In the genomic region with DNA sequence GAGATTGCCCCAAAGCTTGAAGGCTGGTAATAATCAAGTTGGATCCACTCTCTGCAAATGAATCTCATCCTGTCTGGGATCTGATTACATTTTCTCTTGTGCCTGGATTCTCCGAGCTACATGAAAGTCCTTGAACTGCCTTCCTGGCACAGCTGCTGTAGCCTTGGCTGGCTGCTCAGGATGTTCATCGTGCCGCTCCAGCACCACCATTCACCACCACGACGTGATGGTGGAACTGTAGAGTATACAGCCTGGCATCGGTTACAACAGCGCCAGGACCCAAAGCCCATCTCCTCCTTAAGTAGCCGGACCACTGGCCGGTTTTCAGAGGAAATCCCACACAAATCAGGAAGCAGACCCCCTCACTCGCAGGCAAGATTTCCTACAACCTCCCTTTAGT, we compare ENCODE assay signal across 12 mouse cellular contexts. TPM values are rescaled to one million over a fixed set of nuclear protein-coding genes. Genes with fewer than 3 reads are reported as not detected.
DNase-seq lines count a peak whose midpoint lies in the region; ATAC-seq and TF ChIP-seq lines count a peak whose summit lies in the region.
"Had no signal": no experiment of that assay in that cellular context is flagged by ENCODE, and none has a peak within 500 bp of the region (broad histone marks: within the 10 kb centered on the region; RNA-seq: fewer than 3 reads in every experiment).

No protein-coding gene starts in this region.

- no peak for TF ChIP-seq CTCF in heart, postnatal 0 days (IDR thresholded peaks at IDR 0.05; ENCODE audit: low read depth)
- TF ChIP-seq CTCF in stomach, postnatal 0 days (IDR thresholded peaks at IDR 0.05; ENCODE audit: low read depth), result no peak
- no peak for TF ChIP-seq CTCF in midbrain, postnatal 0 days (IDR thresholded peaks at IDR 0.05)

- WGBS in heart, postnatal 0 days, result 63% methylated on average over 10 of the region's 10 CpGs
- WGBS in stomach, postnatal 0 days, result 61% methylated on average over 10 of the region's 10 CpGs
- 67% methylated on average over 10 of the region's 10 CpGs for WGBS in midbrain, postnatal 0 days

- intact Hi-C loops in gastrocnemius, postnatal 14 days (cut with DNase I; ENCODE audit: low total_unique reads), result loop anchor here (5.0 kb wide), 1 partner anchor 41 kb away; no protein-coding TSS in a partner anchor

- no peaks in the 10 kb centered on the region for H3K9me3 ChIP-seq in heart, postnatal 0 days (replicated peaks; ENCODE audit: control insufficient read depth, low read length)
- no peaks in the 10 kb centered on the region for H3K9me3 ChIP-seq in stomach, postnatal 0 days (ENCODE audit: control insufficient read depth, low read length)
- no peaks in the 10 kb centered on the region for H3K9me3 ChIP-seq in midbrain, postnatal 0 days (ENCODE audit: low read length)
- H3K9me3 ChIP-seq: forebrain, embryonic 13.5 days; midbrain, embryonic 15.5 days had no signal

- H3K27ac ChIP-seq in heart, postnatal 0 days (ENCODE audit: low read depth), result peak overlapping the region; percentile 83
- peak overlapping the region; percentile 88 for H3K27ac ChIP-seq in stomach, postnatal 0 days (replicated peaks)
- no peak overlapping the region for H3K27ac ChIP-seq in midbrain, postnatal 0 days (ENCODE audit: low read depth, low read length)
- H3K27ac ChIP-seq: forebrain, embryonic 13.5 days; midbrain, embryonic 15.5 days had no signal

- H3K4me2 ChIP-seq in heart, postnatal 0 days (ENCODE audit: low read depth, low read length), result no peak overlapping the region
- H3K4me2 ChIP-seq in stomach, postnatal 0 days (replicated peaks; ENCODE audit: low read depth), result no peak overlapping the region
- H3K4me2 ChIP-seq in midbrain, postnatal 0 days (ENCODE audit: low read depth, low read length, poor library complexity, severe bottlenecking), result no peak overlapping the region
- H3K4me2 ChIP-seq: forebrain, embryonic 13.5 days; midbrain, embryonic 15.5 days had no signal

- DNase-seq in gastrocnemius, postnatal 10 days, result peak; percentile 41
- no peak for DNase-seq in gastrocnemius, postnatal 14 days
- DNase-seq in right cerebral cortex, adult 18-20 months, result peak; percentile 43
- no peak for DNase-seq in right cerebral cortex, adult 2 months (ENCODE audit: low spot score in 2 of 2)
- DNase-seq in heart, postnatal 0 days (ENCODE audit: low spot score), result no peak
- no peak for DNase-seq in stomach, postnatal 0 days (ENCODE audit: low spot score)
- no peak for DNase-seq in midbrain, postnatal 0 days (ENCODE audit: low spot score)
- DNase-seq: thymus, postnatal 4 days had no signal

- H3K9ac ChIP-seq in heart, postnatal 0 days (replicated peaks; ENCODE audit: low read depth, low read length), result no peak overlapping the region
- H3K9ac ChIP-seq in stomach, postnatal 0 days (ENCODE audit: low read length), result no peak overlapping the region
- H3K9ac ChIP-seq in midbrain, postnatal 0 days (replicated peaks; ENCODE audit: low read length, poor library complexity, severe bottlenecking), result no peak overlapping the region
- H3K9ac ChIP-seq: forebrain, embryonic 13.5 days; liver, postnatal 0 days; midbrain, embryonic 15.5 days had no signal

- no peaks in the 10 kb centered on the region for H3K36me3 ChIP-seq in heart, postnatal 0 days (replicated peaks; ENCODE audit: control insufficient read depth, insufficient read depth, low read length)
- no peaks in the 10 kb centered on the region for H3K36me3 ChIP-seq in stomach, postnatal 0 days (ENCODE audit: control insufficient read depth, insufficient read depth, low read length)
- H3K36me3 ChIP-seq in midbrain, postnatal 0 days (ENCODE audit: insufficient read depth, low read length), result peaks cover 2% of the 10 kb centered on the region; the same call in 1 of the 2 replicates
- H3K36me3 ChIP-seq: midbrain, embryonic 15.5 days had no signal

- no peak for TF ChIP-seq EP300 in heart, postnatal 0 days (IDR thresholded peaks at IDR 0.05; ENCODE audit: low read depth)
- TF ChIP-seq EP300 in stomach, postnatal 0 days (optimal IDR thresholded peaks at IDR 0.05), result no peak

- ATAC-seq in heart, postnatal 0 days (ENCODE audit: insufficient read depth, low read depth), result no peak
- no peak for ATAC-seq in stomach, postnatal 0 days (ENCODE audit: low FRiP score, low TSS enrichment)
- no peak for ATAC-seq in midbrain, postnatal 0 days (ENCODE audit: low FRiP score)
- ATAC-seq: forebrain, embryonic 13.5 days; liver, postnatal 0 days; midbrain, embryonic 15.5 days had no signal

- H3K4me3 ChIP-seq in heart, postnatal 0 days (ENCODE audit: low read depth, low read length), result no peak overlapping the region
- H3K4me3 ChIP-seq in stomach, postnatal 0 days (ENCODE audit: low read depth, low read length), result no peak overlapping the region
- H3K4me3 ChIP-seq in midbrain, postnatal 0 days (ENCODE audit: low read depth, low read length), result no peak overlapping the region
- H3K4me3 ChIP-seq: forebrain, embryonic 13.5 days; midbrain, embryonic 15.5 days had no signal

- peaks cover 36% of the 10 kb centered on the region for H3K4me1 ChIP-seq in heart, postnatal 0 days (ENCODE audit: control insufficient read depth, insufficient read depth)
- peaks cover 17% of the 10 kb centered on the region for H3K4me1 ChIP-seq in stomach, postnatal 0 days (replicated peaks; ENCODE audit: control insufficient read depth, insufficient read depth)
- H3K4me1 ChIP-seq in midbrain, postnatal 0 days (ENCODE audit: insufficient read depth, low read length), result peaks cover 16% of the 10 kb centered on the region

- H3K27me3 ChIP-seq in heart, postnatal 0 days (ENCODE audit: control insufficient read depth, insufficient read depth, low read length), result peaks cover 34% of the 10 kb centered on the region
- H3K27me3 ChIP-seq in stomach, postnatal 0 days (ENCODE audit: control insufficient read depth, insufficient read depth, low read length), result no peaks in the 10 kb centered on the region
- H3K27me3 ChIP-seq in midbrain, postnatal 0 days (ENCODE audit: insufficient read depth, low read length), result no peaks in the 10 kb centered on the region

RNA-seq across cellular contexts. Expression of a gene that starts 2.5 kb away (rescaled TPM):
- total RNA-seq in gastrocnemius, postnatal 10 days (2021), result 1 to 10 TPM; 2.2 to 2.5 TPM
- total RNA-seq in gastrocnemius, postnatal 14 days (2021), result 1 to 10 TPM in 1 of 2 experiments, under 1 TPM in 1; 0.75 to 1.1 TPM
- 0.27 and 1.0 TPM in 2 replicates for total RNA-seq in heart, postnatal 0 days (2014; rRNA removed; ENCODE audit: low replicate concordance)
- polyA plus RNA-seq in heart, postnatal 0 days (2015; fragmentation: Nextera tagmentation; extraction: Ambion mirVana), result 0.29 and 0.38 TPM in 2 replicates
- polyA plus RNA-seq in stomach, postnatal 0 days (2015; fragmentation: Nextera tagmentation; extraction: Ambion mirVana), result 1.2 and 1.3 TPM in 2 replicates
- total RNA-seq in midbrain, postnatal 0 days (2014; rRNA removed), result 29.6 and 33.0 TPM in 2 replicates
- polyA plus RNA-seq in midbrain, postnatal 0 days (2015; fragmentation: Nextera tagmentation; extraction: Ambion mirVana), result 7.2 and 7.9 TPM in 2 replicates
- total RNA-seq: neutrophil, adult 5-6 weeks had no signal
- polyA plus RNA-seq: liver, postnatal 0 days had no signal

Comparison
In these comparisons a context has a peak if more than half of its experiments do, and no peak if none do; other contexts are left out.
1. DNase-seq: peak in gastrocnemius, postnatal 10 days (single experiment) and right cerebral cortex, adult 18-20 months (single experiment); none in gastrocnemius, postnatal 14 days (single experiment), right cerebral cortex, adult 2 months (0 of 2), heart, postnatal 0 days (single experiment), stomach, postnatal 0 days (single experiment) and midbrain, postnatal 0 days (single experiment).